Mouse (Mus musculus): Measurements from ENCODE around the gene C1qtnf9. TPM values are rescaled to one million over a fixed set of nuclear protein-coding genes. Genes with fewer than 3 reads are reported as not detected.

Gene C1qtnf9
- not detected for polyA plus RNA-seq (2017; shearing (Covaris generic))

GRCm38 (mm10) chr14:60767884-60768283 is at the start of gene C1qtnf9:
Gene C1qtnf9 (plus strand): TSS chr14:60768134.

GRCm38 (mm10) chr14:60784427-60785315 is 16.7 kb downstream of the C1qtnf9 start, which contains the start of gene Mipep:
Gene Mipep (plus strand): TSS chr14:60784573.

Other genes with a start within 250 kb of the C1qtnf9 start
- 132 TPM for gene Spata13, start 134.1 kb upstream of the C1qtnf9 start, polyA plus RNA-seq (2017; shearing (Covaris generic))
- gene Mipep, start 16.4 kb downstream of the C1qtnf9 start, polyA plus RNA-seq (2017; shearing (Covaris generic)) = 7.4 TPM